8 mouse cellular contexts compared by ENCODE assay signal in genomic region chr4:40852249-40852781, GRCm38 (mm10). TPM values are rescaled to one million over a fixed set of nuclear protein-coding genes. Genes with fewer than 3 reads are reported as not detected.
A peak's percentile ranks its signal among the peaks of the same experiment; 100 is the strongest.
DNase-seq lines count a peak whose midpoint lies in the region; ATAC-seq and TF ChIP-seq lines count a peak whose summit lies in the region.

No protein-coding gene starts in this region.

- no peak overlapping the region for H3K27ac ChIP-seq in ES-E14 (ENCODE audit: insufficient read depth, low read depth, low read length, poor library complexity, severe bottlenecking)
- no peak overlapping the region for H3K27ac ChIP-seq in forebrain, postnatal 0 days (ENCODE audit: low read depth, low read length)
- peak overlapping the region; percentile 94 for H3K27ac ChIP-seq in intestine, embryonic 15.5 days
- peak overlapping the region; percentile 98 for H3K27ac ChIP-seq in liver, postnatal 0 days (ENCODE audit: low read depth)

- H3K4me3 ChIP-seq in ES-E14 (ENCODE audit: insufficient read depth in 1 of 2, low read depth in 1 of 2, low read length in 2 of 2, poor library complexity in 1 of 2, severe bottlenecking in 1 of 2) = peak overlapping the region; percentile 86 to 90
- H3K4me3 ChIP-seq in forebrain, postnatal 0 days (ENCODE audit: low read depth, low read length) = peak overlapping the region; percentile 69
- H3K4me3 ChIP-seq in intestine, embryonic 15.5 days (replicated peaks) = peak overlapping the region; percentile 82
- peak overlapping the region; percentile 88 for H3K4me3 ChIP-seq in liver, postnatal 0 days (ENCODE audit: low read depth, low read length)

- H3K9me3 ChIP-seq in ES-E14 (ENCODE audit: control insufficient read depth, insufficient read depth, low read depth, low read length) = no peaks in the 10 kb centered on the region
- H3K9me3 ChIP-seq in forebrain, postnatal 0 days (ENCODE audit: low read length) = no peaks in the 10 kb centered on the region
- no peaks in the 10 kb centered on the region for H3K9me3 ChIP-seq in intestine, embryonic 15.5 days
- no peaks in the 10 kb centered on the region for H3K9me3 ChIP-seq in liver, postnatal 0 days (ENCODE audit: low read length)

- peak; percentile 34 for TF ChIP-seq EP300 in liver, postnatal 0 days (IDR thresholded peaks at IDR 0.05; ENCODE audit: low read depth)

- WGBS in forebrain, postnatal 0 days = 39% methylated on average over 5 of the region's 5 CpGs
- WGBS in intestine, embryonic 15.5 days = 28% methylated on average over 5 of the region's 5 CpGs
- WGBS in liver, postnatal 0 days (ENCODE audit: insufficient replicate concordance) = 7% methylated on average over 5 of the region's 5 CpGs

- no peak for ATAC-seq in forebrain, postnatal 0 days
- ATAC-seq in intestine, embryonic 15.5 days = no peak
- ATAC-seq in liver, postnatal 0 days = peak; percentile 2; the same call in 1 of the 2 replicates

- H3K4me2 ChIP-seq in forebrain, postnatal 0 days (ENCODE audit: low read depth) = peak overlapping the region; percentile 73
- H3K4me2 ChIP-seq in intestine, embryonic 15.5 days (replicated peaks) = peak overlapping the region; percentile 65
- peak overlapping the region; percentile 78 for H3K4me2 ChIP-seq in liver, postnatal 0 days (ENCODE audit: low read depth, low read length)

- H3K27me3 ChIP-seq in forebrain, postnatal 0 days (ENCODE audit: insufficient read depth, low read length) = no peaks in the 10 kb centered on the region
- no peaks in the 10 kb centered on the region for H3K27me3 ChIP-seq in intestine, embryonic 15.5 days (replicated peaks)
- no peaks in the 10 kb centered on the region for H3K27me3 ChIP-seq in liver, postnatal 0 days (ENCODE audit: insufficient read depth, low read length)

- no peak for TF ChIP-seq CTCF in forebrain, postnatal 0 days (IDR thresholded peaks at IDR 0.05; ENCODE audit: low read depth)
- TF ChIP-seq CTCF in liver, postnatal 0 days (IDR thresholded peaks at IDR 0.05; ENCODE audit: low read depth) = no peak

- peak; percentile 68 for DNase-seq in A20 (ENCODE audit: low read depth, low spot score)
- DNase-seq in ES-E14 (ENCODE audit: low read depth, low spot score) = no peak
- no peak for DNase-seq in forebrain, postnatal 0 days
- DNase-seq in liver, postnatal 0 days = peak; percentile 68
- DNase-seq in MN1 (ENCODE audit: low spot score) = no peak
- DNase-seq in urinary bladder, postnatal 10 days (ENCODE audit: low spot score) = no peak
- no peak for DNase-seq in urinary bladder, postnatal 14 days (ENCODE audit: low spot score)

- H3K4me1 ChIP-seq in ES-E14 (ENCODE audit: control insufficient read depth in 2 of 2, insufficient read depth in 2 of 2, low read length in 2 of 2, poor library complexity in 1 of 2) = peaks cover 4 to 9% of the 10 kb centered on the region in 2 experiments; a peak in 2 of 4 replicates
- H3K4me1 ChIP-seq in forebrain, postnatal 0 days (ENCODE audit: insufficient read depth) = peaks cover 3% of the 10 kb centered on the region; the same call in 1 of the 2 replicates
- peaks cover 34% of the 10 kb centered on the region for H3K4me1 ChIP-seq in intestine, embryonic 15.5 days (replicated peaks)
- peaks cover 40% of the 10 kb centered on the region for H3K4me1 ChIP-seq in liver, postnatal 0 days (ENCODE audit: insufficient read depth)

- H3K36me3 ChIP-seq in ES-E14 (ENCODE audit: control insufficient read depth, insufficient read depth, low read length, poor library complexity, severe bottlenecking) = no peaks in the 10 kb centered on the region; the same call in 1 of the 2 replicates
- H3K36me3 ChIP-seq in forebrain, postnatal 0 days (ENCODE audit: insufficient read depth) = no peaks in the 10 kb centered on the region
- no peaks in the 10 kb centered on the region for H3K36me3 ChIP-seq in intestine, embryonic 15.5 days
- peaks cover 14% of the 10 kb centered on the region for H3K36me3 ChIP-seq in liver, postnatal 0 days (replicated peaks; ENCODE audit: insufficient read depth, low read length)

- in situ Hi-C loops in ES-E14 (cut with MboI; ENCODE audit: low sequenced_read_pairs in 2 of 2, unreplicated experiment in 2 of 2) = no loop called here

- H3K9ac ChIP-seq in ES-E14 (ENCODE audit: insufficient read depth, low read depth, low read length, poor library complexity, severe bottlenecking) = peak overlapping the region; percentile 64; the same call in 1 of the 2 replicates
- peak overlapping the region; percentile 22; the same call in 1 of the 2 replicates for H3K9ac ChIP-seq in forebrain, postnatal 0 days
- H3K9ac ChIP-seq in intestine, embryonic 15.5 days = peak overlapping the region; percentile 82
- peak overlapping the region; percentile 97 for H3K9ac ChIP-seq in liver, postnatal 0 days (replicated peaks)

TF ChIP-seq in ES-E14, 5 proteins besides CTCF, POLR2A, EP300 and RAD21:
- TF ChIP-seq MAFK (IDR thresholded peaks at IDR 0.05; ENCODE audit: insufficient read depth, low read depth, low read length) = no peak
- TF ChIP-seq CHD2 (IDR thresholded peaks at IDR 0.05; ENCODE audit: low read depth, low read length) = no peak
- no peak for TF ChIP-seq ZNF384 (IDR thresholded peaks at IDR 0.05; ENCODE audit: low read depth, low read length)
- no peak for TF ChIP-seq HCFC1 (IDR thresholded peaks at IDR 0.05; ENCODE audit: borderline replicate concordance, insufficient read depth, low read length)
- TF ChIP-seq ZC3H11A (IDR thresholded peaks at IDR 0.05; ENCODE audit: borderline replicate concordance, low read depth, low read length) = no peak

RNA-seq across cellular contexts. Expression of gene B4galt1, which starts 1.5 kb away (rescaled TPM):
- 29.2 and 35.8 TPM in 2 replicates for total RNA-seq in ES-E14 (2012; rRNA removed)
- total RNA-seq in forebrain, postnatal 0 days (2014; rRNA removed) = 6.8 and 10.0 TPM in 2 replicates
- polyA plus RNA-seq in forebrain, postnatal 0 days (2015; fragmentation: Nextera tagmentation; extraction: Ambion mirVana) = 4.6 and 4.9 TPM in 2 replicates
- 30.2 and 33.2 TPM in 2 replicates for polyA plus RNA-seq in intestine, embryonic 15.5 days (2015; fragmentation: Nextera tagmentation; extraction: Ambion mirVana)
- 26.4 and 30.2 TPM in 2 replicates for polyA plus RNA-seq in liver, postnatal 0 days (2015; fragmentation: Nextera tagmentation; extraction: Ambion mirVana)

Comparison
In these comparisons a context has a peak if more than half of its experiments do, and no peak if none do; other contexts are left out.
1. DNase-seq: peak in A20 (single experiment) and liver, postnatal 0 days (single experiment); none in ES-E14 (single experiment), forebrain, postnatal 0 days (single experiment), MN1 (single experiment), urinary bladder, postnatal 10 days (single experiment) and urinary bladder, postnatal 14 days (single experiment).
2. H3K27ac ChIP-seq: peak in intestine, embryonic 15.5 days (single experiment) and liver, postnatal 0 days (single experiment); none in ES-E14 (single experiment) and forebrain, postnatal 0 days (single experiment).
3. H3K9ac ChIP-seq: peak in every context shown above with its lines; median percentile 97 in liver, postnatal 0 days; 82 in intestine, embryonic 15.5 days; 64 in ES-E14; 22 in forebrain, postnatal 0 days.
4. Peak in every context shown above with its lines, with median percentiles within 50 percentile points of each other: H3K4me3 ChIP-seq and H3K4me2 ChIP-seq.